Mouse (Mus musculus): ENCODE results near the gene Tspear.
"Not testable (repeated sequence)": the region's sequence is repeated elsewhere in the genome, so short reads cannot be mapped to it uniquely, and the experiment has no call there.

DNA sequence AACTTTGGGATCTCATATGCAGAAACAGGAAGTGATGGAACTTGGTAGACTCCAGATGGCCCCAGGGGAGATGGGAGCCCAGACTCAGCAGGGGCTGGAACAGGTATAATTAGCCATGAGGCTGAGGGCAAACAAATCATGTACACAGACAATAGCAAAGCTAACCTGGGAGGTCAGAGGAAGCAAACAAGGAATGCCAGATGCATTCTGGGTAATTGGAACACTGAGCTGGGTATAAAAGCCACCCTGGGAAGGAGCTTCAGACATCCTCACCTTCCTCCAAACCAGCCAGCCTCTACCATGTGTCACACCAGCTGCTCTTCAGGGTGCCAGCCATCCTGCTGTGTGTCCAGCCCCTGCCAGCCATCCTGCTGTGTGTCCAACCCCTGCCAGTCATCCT is 24.8 kb downstream of the Tspear start, which contains the start of gene Gm10024:
- TF ChIP-seq POLR2A (IDR thresholded peaks at IDR 0.05; ENCODE audit: control insufficient read depth, low read depth, low read length); CTCF (IDR thresholded peaks at IDR 0.05; ENCODE audit: control insufficient read depth, insufficient read depth, insufficient replicate concordance, low read depth, low read length): not testable (repeated sequence)

All from testis, adult 2 months (tissue).